ENCODE assay signal across 15 mouse cellular contexts in the genomic region with DNA sequence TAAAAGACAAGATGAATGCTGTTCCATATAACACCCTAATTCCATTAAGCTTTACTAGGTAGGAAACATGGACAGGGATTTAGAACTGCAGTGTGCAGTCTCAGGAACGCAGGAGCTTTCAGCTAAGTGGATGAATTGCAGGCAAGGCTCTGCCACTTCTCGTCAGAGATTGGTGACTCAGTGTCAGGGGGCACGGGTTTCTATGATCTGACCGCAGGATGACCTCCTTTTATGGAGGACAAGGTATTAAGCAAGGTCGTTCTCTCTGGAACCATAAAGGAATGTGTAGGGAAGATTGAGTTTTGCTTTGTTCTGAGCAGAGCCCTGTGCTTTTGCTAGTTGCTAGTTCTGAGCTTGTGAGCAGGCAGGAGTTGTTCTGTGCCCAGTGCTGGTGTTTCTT.
DNase-seq lines count a peak whose midpoint lies in the region; ATAC-seq and TF ChIP-seq lines count a peak whose summit lies in the region.
"Had no signal": no experiment of that assay in that cellular context is flagged by ENCODE, and none has a peak within 500 bp of the region (broad histone marks: within the 10 kb centered on the region; RNA-seq: fewer than 3 reads in every experiment).

No protein-coding gene starts in this region.

- no peak overlapping the region for H3K4me3 ChIP-seq in forebrain, embryonic 10.5 days
- H3K4me3 ChIP-seq in forebrain, embryonic 16.5 days (replicated peaks; ENCODE audit: low read length) = no peak overlapping the region
- H3K4me3 ChIP-seq in kidney, postnatal 0 days (replicated peaks; ENCODE audit: low read depth, low read length) = no peak overlapping the region
- H3K4me3 ChIP-seq in kidney, embryonic 14.5 days (ENCODE audit: low read length) = no peak overlapping the region
- H3K4me3 ChIP-seq in intestine, embryonic 15.5 days (replicated peaks) = no peak overlapping the region
- H3K4me3 ChIP-seq: heart, embryonic 15.5 days had no signal

- no peaks in the 10 kb centered on the region for H3K9me3 ChIP-seq in forebrain, embryonic 10.5 days
- no peaks in the 10 kb centered on the region for H3K9me3 ChIP-seq in forebrain, embryonic 16.5 days (ENCODE audit: control insufficient read depth, low read length)
- H3K9me3 ChIP-seq in kidney, postnatal 0 days (replicated peaks; ENCODE audit: low read length) = no peaks in the 10 kb centered on the region
- no peaks in the 10 kb centered on the region for H3K9me3 ChIP-seq in kidney, embryonic 14.5 days (ENCODE audit: control insufficient read depth, low read length)
- H3K9me3 ChIP-seq in intestine, embryonic 15.5 days = no peaks in the 10 kb centered on the region
- H3K9me3 ChIP-seq: heart, embryonic 15.5 days had no signal

- DNase-seq in forebrain, embryonic 10.5 days (ENCODE audit: extremely low spot score, low spot score) = no peak
- DNase-seq in kidney, postnatal 0 days (ENCODE audit: low spot score) = peak; percentile 4
- no peak for DNase-seq in right cerebral cortex, postnatal 36 days (ENCODE audit: low spot score in 2 of 2)
- no peak for DNase-seq in lung, postnatal 25 days (ENCODE audit: low spot score)
- DNase-seq in urinary bladder, postnatal 36 days (ENCODE audit: low spot score in 2 of 2) = no peak
- DNase-seq: cerebellum, adult 18-20 months; kidney, postnatal 10 days; layer of hippocampus, postnatal 36 days; right cerebral cortex, postnatal 25 days had no signal

- no peaks in the 10 kb centered on the region for H3K27me3 ChIP-seq in forebrain, embryonic 10.5 days (ENCODE audit: poor library complexity, severe bottlenecking)
- H3K27me3 ChIP-seq in forebrain, embryonic 16.5 days (replicated peaks; ENCODE audit: control insufficient read depth, insufficient read depth, low read length) = no peaks in the 10 kb centered on the region
- no peaks in the 10 kb centered on the region for H3K27me3 ChIP-seq in kidney, postnatal 0 days (ENCODE audit: insufficient read depth, low read length)
- no peaks in the 10 kb centered on the region for H3K27me3 ChIP-seq in kidney, embryonic 14.5 days (ENCODE audit: control insufficient read depth, insufficient read depth, low read length)
- H3K27me3 ChIP-seq in intestine, embryonic 15.5 days (replicated peaks) = no peaks in the 10 kb centered on the region
- H3K27me3 ChIP-seq: heart, embryonic 15.5 days had no signal

- peak overlapping the region; percentile 58; the same call in 1 of the 2 replicates for H3K27ac ChIP-seq in forebrain, embryonic 10.5 days
- H3K27ac ChIP-seq in forebrain, embryonic 16.5 days (ENCODE audit: low read length) = no peak overlapping the region
- H3K27ac ChIP-seq in kidney, postnatal 0 days = no peak overlapping the region
- no peak overlapping the region for H3K27ac ChIP-seq in kidney, embryonic 14.5 days (ENCODE audit: low read depth, low read length)
- 0 out of 2 replicates have a peak overlapping the region, but pooled peaks have one; percentile 17 for H3K27ac ChIP-seq in intestine, embryonic 15.5 days
- H3K27ac ChIP-seq: heart, embryonic 15.5 days; liver, embryonic 14.5 days had no signal

- H3K36me3 ChIP-seq in forebrain, embryonic 10.5 days (replicated peaks) = no peaks in the 10 kb centered on the region
- no peaks in the 10 kb centered on the region for H3K36me3 ChIP-seq in forebrain, embryonic 16.5 days (ENCODE audit: control insufficient read depth, insufficient read depth)
- no peaks in the 10 kb centered on the region for H3K36me3 ChIP-seq in kidney, postnatal 0 days (ENCODE audit: insufficient read depth, low read length)
- H3K36me3 ChIP-seq in kidney, embryonic 14.5 days (ENCODE audit: control insufficient read depth, insufficient read depth, low read length) = no peaks in the 10 kb centered on the region
- no peaks in the 10 kb centered on the region for H3K36me3 ChIP-seq in intestine, embryonic 15.5 days
- H3K36me3 ChIP-seq: G1E; heart, embryonic 15.5 days had no signal

- peaks cover 6% of the 10 kb centered on the region for H3K4me1 ChIP-seq in forebrain, embryonic 10.5 days
- H3K4me1 ChIP-seq in forebrain, embryonic 16.5 days (replicated peaks; ENCODE audit: control insufficient read depth, insufficient read depth, low read length) = no peaks in the 10 kb centered on the region
- no peaks in the 10 kb centered on the region; the same call in 1 of the 2 replicates for H3K4me1 ChIP-seq in kidney, postnatal 0 days (replicated peaks; ENCODE audit: insufficient read depth, low read length)
- no peaks in the 10 kb centered on the region for H3K4me1 ChIP-seq in kidney, embryonic 14.5 days (ENCODE audit: control insufficient read depth, insufficient read depth, low read length)
- 0 out of 2 replicates have a peak, but pooled peaks cover 5% of the 10 kb centered on the region for H3K4me1 ChIP-seq in intestine, embryonic 15.5 days (replicated peaks)
- H3K4me1 ChIP-seq: heart, embryonic 15.5 days had no signal

- ATAC-seq in forebrain, embryonic 16.5 days = no peak
- no peak for ATAC-seq in kidney, postnatal 0 days (replicated peaks; ENCODE audit: low FRiP score, low read depth)
- no peak for ATAC-seq in kidney, embryonic 14.5 days (ENCODE audit: low FRiP score, low TSS enrichment)
- ATAC-seq in intestine, embryonic 15.5 days = peak; percentile 89

- H3K9ac ChIP-seq in forebrain, embryonic 16.5 days (replicated peaks; ENCODE audit: low read depth, low read length) = no peak overlapping the region
- H3K9ac ChIP-seq in kidney, postnatal 0 days (ENCODE audit: low read depth, low read length) = no peak overlapping the region
- no peak overlapping the region for H3K9ac ChIP-seq in kidney, embryonic 14.5 days (ENCODE audit: low read depth, low read length)
- no peak overlapping the region for H3K9ac ChIP-seq in intestine, embryonic 15.5 days
- H3K9ac ChIP-seq: heart, embryonic 15.5 days; liver, embryonic 14.5 days had no signal

- 41% methylated on average over 5 of the region's 5 CpGs for WGBS in forebrain, embryonic 10.5 days
- WGBS in forebrain, embryonic 16.5 days = 42% methylated on average over 5 of the region's 5 CpGs
- WGBS in kidney, postnatal 0 days = 3% methylated on average over 5 of the region's 5 CpGs
- WGBS in kidney, embryonic 14.5 days = 4% methylated on average over 5 of the region's 5 CpGs
- 5% methylated on average over 5 of the region's 5 CpGs for WGBS in intestine, embryonic 15.5 days

- no peak overlapping the region for H3K4me2 ChIP-seq in forebrain, embryonic 16.5 days (ENCODE audit: low read length)
- H3K4me2 ChIP-seq in kidney, postnatal 0 days (ENCODE audit: low read length) = no peak overlapping the region
- H3K4me2 ChIP-seq in kidney, embryonic 14.5 days (replicated peaks; ENCODE audit: low read depth, low read length) = no peak overlapping the region
- no peak overlapping the region for H3K4me2 ChIP-seq in intestine, embryonic 15.5 days (replicated peaks)
- H3K4me2 ChIP-seq: heart, embryonic 15.5 days had no signal

- TF ChIP-seq CTCF in kidney, postnatal 0 days (IDR thresholded peaks at IDR 0.05; ENCODE audit: low read depth) = no peak

Comparison
In these comparisons a context has a peak if more than half of its experiments do, and no peak if none do; other contexts are left out.
1. H3K27ac ChIP-seq: peak in forebrain, embryonic 10.5 days (single experiment) and intestine, embryonic 15.5 days (single experiment); none in forebrain, embryonic 16.5 days (single experiment), kidney, postnatal 0 days (single experiment) and kidney, embryonic 14.5 days (single experiment).